Mouse (Mus musculus): ENCODE measurements around the gene Wfdc2. TPM values are rescaled to one million over a fixed set of nuclear protein-coding genes. Genes with fewer than 3 reads are reported as not detected.

Gene Wfdc2
- not detected in 2 replicates for polyA plus RNA-seq (2012)

- no peak for TF ChIP-seq GATA1 (IDR thresholded peaks at IDR 0.05; ENCODE audit: low read length)
Observed at GRCm38 (mm10) chr2:164562391-164563188, at the start of gene Wfdc2. Gene Wfdc2, plus strand, starts transcription at chr2:164562413.

GRCm38 (mm10) chr2:164513389-164513788 is 48.8 kb upstream of the Wfdc2 start:
- no peak for TF ChIP-seq GATA1 (IDR thresholded peaks at IDR 0.05; ENCODE audit: low read length)

DNA sequence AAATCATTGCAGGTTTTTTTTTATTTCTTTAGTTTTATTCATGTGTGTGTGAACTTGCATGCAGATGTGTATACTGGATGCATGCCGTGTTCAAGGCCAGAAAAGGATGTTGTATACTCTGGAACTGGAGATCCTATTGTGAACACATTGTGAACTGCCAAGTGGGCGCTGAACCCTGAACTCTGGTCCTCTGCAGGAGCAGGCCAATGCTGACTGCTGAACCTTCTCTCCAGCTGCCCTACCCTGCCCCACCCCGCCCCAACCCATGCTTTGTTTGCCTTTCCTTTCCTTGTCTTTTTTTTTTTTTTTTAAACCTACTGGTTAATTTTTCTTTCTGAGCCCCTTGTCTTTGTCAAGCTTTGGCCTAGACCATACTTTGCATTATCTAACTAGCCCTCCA is 47.3 kb upstream of the Wfdc2 start:
- no peak for TF ChIP-seq GATA1 (IDR thresholded peaks at IDR 0.05; ENCODE audit: low read length)

GRCm38 (mm10) chr2:164515897-164516296 is 46.3 kb upstream of the Wfdc2 start:
- TF ChIP-seq GATA1 (IDR thresholded peaks at IDR 0.05; ENCODE audit: low read length) = no peak

- TF ChIP-seq GATA1 (IDR thresholded peaks at IDR 0.05; ENCODE audit: low read length) = no peak
Observed at GRCm38 (mm10) chr2:164516592-164516991, 45.6 kb upstream of the Wfdc2 start.

GRCm38 (mm10) chr2:164517485-164518221 is 44.6 kb upstream of the Wfdc2 start:
- no peak for TF ChIP-seq GATA1 (IDR thresholded peaks at IDR 0.05; ENCODE audit: low read length)

- TF ChIP-seq GATA1 (IDR thresholded peaks at IDR 0.05; ENCODE audit: low read length) = no peak
Observed at GRCm38 (mm10) chr2:164518266-164519170, 43.7 kb upstream of the Wfdc2 start.

- TF ChIP-seq GATA1 (IDR thresholded peaks at IDR 0.05; ENCODE audit: low read length) = no peak
Observed at GRCm38 (mm10) chr2:164519171-164519526, 43.1 kb upstream of the Wfdc2 start.

GRCm38 (mm10) chr2:164520782-164521181 is 41.4 kb upstream of the Wfdc2 start:
- no peak for TF ChIP-seq GATA1 (IDR thresholded peaks at IDR 0.05; ENCODE audit: low read length)

DNA sequence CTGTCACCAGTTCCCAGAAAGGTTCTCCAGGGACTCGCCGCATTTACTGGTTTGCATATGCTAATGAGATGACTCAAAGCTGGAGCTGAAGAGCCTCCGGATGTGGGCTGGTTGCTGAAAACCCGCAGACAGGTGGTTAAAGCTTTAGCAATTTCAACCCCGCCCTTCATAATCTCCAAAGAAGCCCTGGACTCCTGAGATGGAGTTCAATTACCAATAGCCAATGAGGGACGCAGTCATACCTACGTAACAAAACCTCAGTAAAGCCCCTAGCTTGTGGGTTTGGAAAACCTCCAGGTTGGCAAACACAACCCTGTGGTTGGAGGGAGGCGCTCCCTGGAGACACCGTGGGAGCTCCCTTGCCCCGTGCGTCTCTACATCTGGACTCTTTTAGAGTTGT is 40.4 kb upstream of the Wfdc2 start:
- no peak for TF ChIP-seq GATA1 (IDR thresholded peaks at IDR 0.05; ENCODE audit: low read length)

GRCm38 (mm10) chr2:164522280-164522679 is 39.9 kb upstream of the Wfdc2 start:
- TF ChIP-seq GATA1 (IDR thresholded peaks at IDR 0.05; ENCODE audit: low read length) = no peak

- TF ChIP-seq GATA1 (IDR thresholded peaks at IDR 0.05; ENCODE audit: low read length) = no peak
Observed at GRCm38 (mm10) chr2:164523301-164523773, 38.9 kb upstream of the Wfdc2 start.

DNA sequence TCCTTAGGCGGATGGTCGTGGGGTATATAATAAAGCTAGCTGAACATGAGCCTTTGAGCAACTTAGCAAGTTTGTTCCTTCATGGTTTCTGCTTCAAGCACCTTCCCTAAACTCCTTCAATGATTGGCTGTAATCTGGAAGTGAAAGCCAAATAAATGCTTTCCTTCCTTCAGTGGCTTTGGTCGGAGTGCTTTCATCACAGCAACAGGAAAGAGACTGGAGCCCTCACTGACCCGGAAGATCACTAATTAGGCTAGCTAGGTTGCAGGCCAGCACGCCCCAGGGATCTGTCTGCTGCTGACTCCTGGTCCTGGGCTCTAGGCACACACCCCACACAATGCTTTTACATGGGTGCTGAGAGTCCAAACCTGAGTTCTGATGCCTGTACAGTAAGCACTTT is 33.7 kb upstream of the Wfdc2 start:
- no peak for TF ChIP-seq GATA1 (IDR thresholded peaks at IDR 0.05; ENCODE audit: low read length)

GRCm38 (mm10) chr2:164531169-164531568 is 31.0 kb upstream of the Wfdc2 start:
- TF ChIP-seq GATA1 (IDR thresholded peaks at IDR 0.05; ENCODE audit: low read length) = no peak

DNA sequence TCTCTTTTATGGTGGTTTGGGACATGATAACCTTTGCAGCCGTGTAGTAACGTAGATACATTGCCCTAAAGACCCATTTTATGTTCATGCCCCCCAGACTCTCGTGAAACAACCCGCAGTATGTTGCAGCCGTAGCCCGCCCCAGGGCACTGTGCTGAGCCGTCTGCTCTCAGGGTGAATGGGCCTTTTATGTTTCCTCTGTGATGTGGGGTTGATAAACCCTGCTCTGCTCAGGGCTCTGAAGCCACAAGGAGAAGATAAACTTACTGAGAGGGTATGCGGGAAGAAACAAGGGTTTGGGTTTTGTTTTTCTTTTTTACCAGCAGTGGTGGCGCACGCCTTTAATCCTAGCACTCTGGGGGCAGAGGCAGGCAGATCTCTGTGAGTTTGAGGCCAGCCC is 27.9 kb upstream of the Wfdc2 start:
- TF ChIP-seq GATA1 (IDR thresholded peaks at IDR 0.05; ENCODE audit: low read length) = no peak

DNA sequence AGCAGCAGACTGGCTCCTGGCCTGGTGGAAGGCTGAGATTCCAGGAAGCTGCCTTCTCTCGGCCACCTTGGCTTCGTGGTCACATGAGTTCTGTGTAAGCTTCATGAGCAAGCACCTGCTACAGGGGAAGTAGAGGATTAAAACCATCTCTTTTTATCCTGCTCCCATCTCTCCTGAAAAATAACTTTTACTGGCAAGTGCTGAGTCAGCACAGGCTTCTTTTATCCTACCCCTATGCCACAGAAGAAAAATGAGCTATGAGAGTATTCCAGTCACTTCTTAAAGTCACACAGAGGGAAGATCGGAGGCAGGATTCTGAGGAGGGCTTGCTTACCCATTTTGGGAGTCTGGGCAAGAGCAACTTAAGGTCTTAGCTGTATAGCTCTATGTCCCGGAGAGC is 25.2 kb upstream of the Wfdc2 start:
- no peak for TF ChIP-seq GATA1 (IDR thresholded peaks at IDR 0.05; ENCODE audit: low read length)

Data from G1E-ER4 (cell line).